Mouse (Mus musculus): ENCODE measurements around the gene Cep135.

DNA sequence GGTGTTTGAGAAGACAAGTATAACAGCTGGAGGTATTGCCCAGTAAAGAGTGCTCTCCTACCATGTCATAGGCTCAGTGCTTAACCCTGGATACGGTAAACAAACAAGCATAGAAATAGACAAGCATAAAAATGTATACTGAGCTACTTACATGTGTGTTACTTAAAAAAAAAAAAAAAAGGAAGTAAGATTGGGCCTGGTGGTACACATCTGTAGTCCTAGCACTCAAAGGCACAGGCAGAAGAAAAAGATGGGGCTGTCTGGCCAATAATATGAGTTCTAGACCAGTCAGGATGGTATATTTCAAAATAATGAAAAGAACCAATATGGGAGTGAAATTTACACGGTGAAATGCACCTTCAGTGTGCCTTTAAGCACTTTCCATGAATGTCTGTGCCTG is 1.5 kb downstream of the Cep135 start:
- no peak for TF ChIP-seq USF1 (IDR thresholded peaks at IDR 0.05; ENCODE audit: low read depth)
- TF ChIP-seq POLR2A (IDR thresholded peaks at IDR 0.05; ENCODE audit: insufficient read length, low read depth) = no peak
- TF ChIP-seq TCF3 (IDR thresholded peaks at IDR 0.05; ENCODE audit: insufficient read length, low read depth) = no peak
- TF ChIP-seq CEBPB (IDR thresholded peaks at IDR 0.05; ENCODE audit: insufficient read depth, poor library complexity, severe bottlenecking) = no peak
